Mouse (Mus musculus): ENCODE data around the gene Fancc. TPM values are rescaled to one million over a fixed set of nuclear protein-coding genes. Genes with fewer than 3 reads are reported as not detected.

Gene Fancc
- polyA plus RNA-seq, 1 experiment from 2014 or later = 24.0 TPM

DNA sequence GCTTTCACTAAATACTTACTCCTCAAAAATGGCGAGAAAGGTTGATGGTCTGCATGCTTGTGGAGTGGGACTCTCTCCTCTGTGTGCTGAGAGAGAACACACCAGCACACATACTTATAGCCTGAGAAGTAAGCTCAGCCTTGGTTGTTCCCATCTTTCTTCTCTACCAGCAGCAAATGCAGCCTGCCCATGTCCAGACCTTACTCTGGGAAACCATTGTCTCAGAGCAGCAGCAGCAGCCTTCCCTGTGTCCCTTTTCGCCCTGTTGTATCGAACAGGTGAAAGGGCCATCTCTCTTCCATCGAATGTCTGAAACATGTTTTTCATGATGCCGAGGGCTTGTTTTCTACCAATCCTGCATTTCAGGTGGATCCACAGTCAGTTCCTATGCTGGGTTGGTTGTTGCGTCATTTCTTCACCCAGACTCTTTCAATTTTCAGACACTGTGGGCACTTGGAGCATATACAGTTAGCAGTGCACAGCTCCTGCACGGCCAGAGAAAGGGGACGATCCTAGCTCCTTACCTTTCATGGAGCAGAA is 246.6 kb downstream of the Fancc start:
- no peaks in the 10 kb centered on the region for H3K9me3 ChIP-seq
- no peaks in the 10 kb centered on the region for H3K27me3 ChIP-seq (replicated peaks)
- H3K4me2 ChIP-seq (replicated peaks) = no peak overlapping the region
- peaks cover 1% of the 10 kb centered on the region for H3K4me1 ChIP-seq
- no peaks in the 10 kb centered on the region for H3K36me3 ChIP-seq
- ATAC-seq (ENCODE audit: low FRiP score, low read depth) = no peak
- 96% methylated on average over 8 of the region's 8 CpGs for WGBS
- H3K4me3 ChIP-seq = no peak overlapping the region
- H3K9ac ChIP-seq = no peak overlapping the region
- no peak overlapping the region for H3K27ac ChIP-seq

DNA sequence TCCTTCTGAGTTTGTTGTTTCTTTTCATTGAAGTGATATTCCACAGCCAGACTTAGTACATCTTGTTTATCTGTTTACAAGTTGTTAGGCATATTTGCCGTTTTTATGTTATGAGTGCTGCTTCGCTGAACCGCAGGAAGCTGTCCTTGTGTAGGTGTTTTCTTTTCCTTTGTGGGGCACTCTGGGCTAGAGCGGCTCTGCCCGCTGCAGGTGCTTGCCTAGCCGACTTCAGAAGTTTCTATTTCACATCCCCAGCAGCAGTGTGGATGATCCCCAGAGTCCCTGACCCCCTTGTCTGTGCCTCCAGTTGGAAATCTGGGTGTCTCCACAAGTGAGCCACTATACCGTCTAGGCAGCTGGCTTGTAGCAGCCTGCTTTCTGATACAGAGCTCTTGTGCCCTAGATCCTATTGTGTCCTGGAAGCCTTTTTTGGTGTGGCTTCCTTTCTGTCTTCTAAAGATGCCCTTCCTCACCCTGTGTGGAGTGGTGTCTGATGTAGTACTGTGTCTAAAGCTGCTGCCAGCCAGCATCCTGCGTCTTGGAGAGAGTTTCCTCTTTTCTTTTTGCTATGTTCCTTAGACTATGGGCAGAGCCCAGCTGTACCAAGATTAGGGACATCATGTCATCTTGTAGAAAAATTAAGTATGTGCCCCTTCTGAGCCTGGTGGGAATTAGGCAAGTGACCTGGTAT is 247.2 kb downstream of the Fancc start:
- Histone ChIP-seq H3K36me3 (no peaks in the 10 kb centered on the region), H3K27me3 (replicated peaks) (no peaks in the 10 kb centered on the region), H3K9me3 (no peaks in the 10 kb centered on the region), H3K4me3 (no peak overlapping the region), H3K4me2 (replicated peaks) (no peak overlapping the region), H3K9ac (no peak overlapping the region), H3K4me1 (peaks cover 5% of the 10 kb centered on the region), H3K27ac (no peak overlapping the region)
- ATAC-seq (ENCODE audit: low FRiP score, low read depth) = no peak
- WGBS = 84% methylated on average over 8 of the region's 8 CpGs

DNA sequence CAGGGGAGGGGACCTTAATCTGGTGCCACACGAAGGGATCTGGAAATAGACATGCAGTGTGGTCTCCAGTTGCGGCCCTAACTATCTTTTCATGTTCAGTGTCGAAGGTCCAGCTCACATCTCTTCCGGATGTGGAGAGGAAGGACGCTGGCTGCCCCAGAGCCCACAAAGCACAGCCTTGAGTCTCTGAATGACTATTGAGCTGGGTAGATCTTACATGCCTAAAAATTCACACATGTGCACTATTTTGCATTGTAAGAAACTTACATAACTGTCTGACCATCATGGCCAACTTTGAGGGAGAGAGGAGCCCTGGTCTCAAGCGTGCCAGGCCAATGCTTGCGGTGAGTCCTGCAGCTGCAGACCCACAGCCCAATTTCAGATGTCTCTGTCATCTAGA is 247.9 kb downstream of the Fancc start:
- 86% methylated on average over 7 of the region's 7 CpGs for WGBS
- Histone ChIP-seq H3K4me2 (replicated peaks) (no peak overlapping the region), H3K4me1 (peaks cover 12% of the 10 kb centered on the region), H3K27me3 (replicated peaks) (no peaks in the 10 kb centered on the region), H3K27ac (no peak overlapping the region), H3K9ac (no peak overlapping the region), H3K4me3 (no peak overlapping the region), H3K36me3 (no peaks in the 10 kb centered on the region), H3K9me3 (no peaks in the 10 kb centered on the region)
- no peak for ATAC-seq (ENCODE audit: low FRiP score, low read depth)

DNA sequence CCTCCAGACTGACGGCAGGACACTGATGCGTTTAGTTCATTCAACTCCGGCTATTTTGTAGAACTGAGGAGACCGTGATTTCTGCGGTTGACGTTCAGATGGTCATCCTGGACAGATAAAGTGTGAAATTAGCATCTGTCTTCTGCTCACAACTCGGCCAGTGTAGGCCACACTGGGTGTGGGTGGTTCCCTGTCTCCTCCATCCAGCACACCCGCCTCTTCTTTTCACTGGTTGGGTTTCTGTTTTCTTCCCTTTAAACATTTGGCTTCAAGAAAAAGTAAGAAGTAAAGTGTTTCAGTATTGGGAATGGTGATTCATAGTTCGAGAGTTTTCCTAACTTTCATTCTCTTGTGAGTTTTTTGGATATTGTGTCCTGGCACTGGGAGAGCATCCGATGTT is 248.8 kb downstream of the Fancc start:
- H3K4me1 ChIP-seq = peaks cover 18% of the 10 kb centered on the region
- H3K4me2 ChIP-seq (replicated peaks) = no peak overlapping the region
- no peaks in the 10 kb centered on the region for H3K27me3 ChIP-seq (replicated peaks)
- H3K9me3 ChIP-seq = no peaks in the 10 kb centered on the region
- no peak overlapping the region for H3K27ac ChIP-seq
- WGBS = 91% methylated on average over 10 of the region's 10 CpGs
- H3K4me3 ChIP-seq = no peak overlapping the region
- no peak for ATAC-seq (ENCODE audit: low FRiP score, low read depth)
- no peaks in the 10 kb centered on the region for H3K36me3 ChIP-seq
- no peak overlapping the region for H3K9ac ChIP-seq

DNA sequence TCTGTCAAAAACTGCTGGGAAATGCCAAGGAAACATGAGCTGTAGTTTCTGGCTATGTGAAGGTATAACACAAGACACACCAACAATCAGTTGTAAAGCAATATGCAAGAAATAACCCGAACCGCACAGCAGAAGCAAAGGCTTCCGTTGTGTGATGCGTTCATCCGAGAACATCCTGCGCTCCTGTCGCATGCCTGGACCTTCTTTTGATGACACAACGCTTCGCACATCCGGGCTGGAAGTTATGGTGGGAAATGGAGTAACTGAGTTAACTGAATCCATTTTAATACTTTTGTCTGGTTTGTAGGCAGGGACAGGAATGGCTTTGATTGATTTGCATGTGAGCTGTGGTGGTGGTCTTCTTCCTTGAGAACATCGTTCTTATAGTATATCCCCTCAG is 249.4 kb downstream of the Fancc start:
- H3K9me3 ChIP-seq = no peaks in the 10 kb centered on the region
- no peak overlapping the region for H3K27ac ChIP-seq
- H3K27me3 ChIP-seq (replicated peaks) = no peaks in the 10 kb centered on the region
- H3K36me3 ChIP-seq = no peaks in the 10 kb centered on the region
- 96% methylated on average over 11 of the region's 11 CpGs for WGBS
- H3K9ac ChIP-seq = no peak overlapping the region
- H3K4me2 ChIP-seq (replicated peaks) = no peak overlapping the region
- no peak overlapping the region for H3K4me3 ChIP-seq
- H3K4me1 ChIP-seq = peaks cover 18% of the 10 kb centered on the region
- ATAC-seq (ENCODE audit: low FRiP score, low read depth) = no peak

DNA sequence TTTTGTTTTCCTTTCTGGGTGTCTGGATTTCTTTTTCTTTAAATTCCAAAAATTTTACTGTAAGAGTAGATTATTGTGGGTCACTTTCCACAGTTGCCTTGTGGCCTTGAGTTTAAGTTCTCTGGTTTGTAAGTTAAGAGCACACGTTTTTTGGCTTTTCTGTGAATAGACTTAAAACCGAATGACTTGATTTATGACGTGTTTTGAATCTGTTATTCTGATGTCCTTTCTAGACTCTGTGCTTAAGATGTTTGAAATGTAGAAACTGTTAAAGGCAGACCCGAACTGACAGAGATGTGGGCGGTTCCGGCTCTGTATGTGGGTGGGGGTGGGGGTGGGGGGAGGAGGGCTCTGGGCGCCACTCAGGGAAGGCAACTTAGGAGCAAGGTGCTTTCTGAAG is 250.0 kb downstream of the Fancc start:
- ATAC-seq (ENCODE audit: low FRiP score, low read depth) = no peak
- Histone ChIP-seq H3K4me2 (replicated peaks) (no peak overlapping the region), H3K9me3 (no peaks in the 10 kb centered on the region), H3K27me3 (replicated peaks) (no peaks in the 10 kb centered on the region), H3K9ac (no peak overlapping the region), H3K27ac (no peak overlapping the region), H3K4me1 (peaks cover 18% of the 10 kb centered on the region), H3K4me3 (no peak overlapping the region), H3K36me3 (no peaks in the 10 kb centered on the region)
- 53% methylated on average over 7 of the region's 7 CpGs for WGBS

DNA sequence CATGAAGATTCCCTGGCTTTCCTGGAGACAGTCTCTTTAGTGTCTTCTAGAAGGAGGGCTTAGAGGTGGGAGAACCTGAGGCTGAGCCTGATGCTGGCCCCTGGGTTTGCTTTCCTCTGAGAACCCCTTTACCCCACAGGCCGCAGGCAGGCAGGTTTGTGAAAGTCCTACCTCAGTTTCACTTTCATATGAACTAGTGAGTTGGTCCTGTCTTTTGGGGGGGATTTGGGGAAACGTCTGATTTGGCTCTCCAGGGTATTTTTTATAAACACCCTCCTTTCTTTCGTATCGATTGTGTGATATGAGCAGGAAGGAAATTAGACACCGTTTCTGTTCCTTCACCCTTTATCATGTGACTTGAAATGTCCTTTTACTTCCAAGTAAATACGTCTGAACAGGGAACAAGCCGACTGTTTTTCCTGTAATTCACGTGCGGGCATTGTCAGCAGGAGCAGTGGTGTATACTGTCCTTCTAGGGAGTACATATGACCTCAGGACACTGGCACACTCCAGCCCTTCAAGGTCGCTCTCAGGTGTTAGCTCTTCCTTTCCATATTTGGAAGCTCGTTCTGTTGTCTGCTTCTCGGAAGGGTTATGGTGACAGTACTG is 250.6 kb downstream of the Fancc start:
- WGBS = 79% methylated on average over 12 of the region's 12 CpGs
- H3K36me3 ChIP-seq = no peaks in the 10 kb centered on the region
- peaks cover 22% of the 10 kb centered on the region for H3K4me1 ChIP-seq
- H3K4me3 ChIP-seq = no peak overlapping the region
- H3K9ac ChIP-seq = no peak overlapping the region
- H3K4me2 ChIP-seq (replicated peaks) = no peak overlapping the region
- H3K27ac ChIP-seq = no peak overlapping the region
- no peak for ATAC-seq (ENCODE audit: low FRiP score, low read depth)
- H3K9me3 ChIP-seq = no peaks in the 10 kb centered on the region
- no peaks in the 10 kb centered on the region for H3K27me3 ChIP-seq (replicated peaks)

DNA sequence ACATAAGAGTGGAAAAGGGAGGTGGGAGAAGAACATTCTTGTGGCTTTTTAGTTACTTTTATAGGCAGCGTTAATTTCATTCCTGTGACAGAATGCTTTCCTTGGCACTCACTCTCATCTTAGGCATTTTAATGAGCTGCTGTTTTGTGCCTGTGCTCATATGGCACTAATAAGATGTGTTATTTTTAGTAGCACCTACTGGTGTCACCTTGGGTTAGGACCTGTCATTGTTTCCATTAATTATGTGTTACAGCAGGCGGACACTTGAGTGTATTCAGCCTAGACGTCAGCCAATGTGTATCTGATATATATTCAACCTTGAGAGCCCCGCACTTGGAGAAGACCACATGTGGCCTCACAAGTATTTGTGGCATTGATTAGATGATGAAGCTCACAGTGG is 251.3 kb downstream of the Fancc start:
- Histone ChIP-seq H3K36me3 (no peaks in the 10 kb centered on the region), H3K27me3 (replicated peaks) (no peaks in the 10 kb centered on the region), H3K9me3 (no peaks in the 10 kb centered on the region), H3K27ac (no peak overlapping the region), H3K4me1 (peaks cover 25% of the 10 kb centered on the region), H3K4me3 (no peak overlapping the region), H3K9ac (no peak overlapping the region), H3K4me2 (replicated peaks) (no peak overlapping the region)
- WGBS = 52% methylated on average over 4 of the region's 4 CpGs
- ATAC-seq (ENCODE audit: low FRiP score, low read depth) = no peak

DNA sequence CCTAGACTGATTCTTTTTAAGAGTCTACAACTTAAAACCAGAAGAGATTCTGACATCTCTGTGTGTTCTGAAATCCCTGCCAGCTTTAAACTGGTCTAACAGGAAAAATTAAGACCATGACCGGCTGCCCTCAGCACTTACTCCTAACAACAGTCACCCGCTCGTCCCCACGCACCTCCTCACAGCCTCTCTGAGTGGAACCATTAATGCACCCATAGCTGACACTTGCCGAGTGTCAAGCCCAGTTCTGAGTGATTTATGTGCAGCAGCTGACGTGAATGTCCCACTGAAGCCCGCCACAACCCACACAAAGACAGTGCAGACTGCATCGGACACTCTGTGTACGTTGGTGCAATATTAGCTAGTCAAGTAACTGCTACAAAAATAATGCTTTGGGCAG is 251.9 kb downstream of the Fancc start:
- Histone ChIP-seq H3K27ac (no peak overlapping the region), H3K36me3 (no peaks in the 10 kb centered on the region), H3K4me3 (no peak overlapping the region), H3K4me1 (peaks cover 30% of the 10 kb centered on the region), H3K9me3 (no peaks in the 10 kb centered on the region), H3K27me3 (replicated peaks) (no peaks in the 10 kb centered on the region), H3K9ac (0 out of 2 replicates have a peak overlapping the region, but pooled peaks have one; percentile 13), H3K4me2 (replicated peaks) (0 out of 2 replicates have a peak overlapping the region, but pooled peaks have one; percentile 30)
- peak; percentile 14; the same call in 1 of the 2 replicates for ATAC-seq (ENCODE audit: low FRiP score, low read depth)
- 23% methylated on average over 9 of the region's 9 CpGs for WGBS

DNA sequence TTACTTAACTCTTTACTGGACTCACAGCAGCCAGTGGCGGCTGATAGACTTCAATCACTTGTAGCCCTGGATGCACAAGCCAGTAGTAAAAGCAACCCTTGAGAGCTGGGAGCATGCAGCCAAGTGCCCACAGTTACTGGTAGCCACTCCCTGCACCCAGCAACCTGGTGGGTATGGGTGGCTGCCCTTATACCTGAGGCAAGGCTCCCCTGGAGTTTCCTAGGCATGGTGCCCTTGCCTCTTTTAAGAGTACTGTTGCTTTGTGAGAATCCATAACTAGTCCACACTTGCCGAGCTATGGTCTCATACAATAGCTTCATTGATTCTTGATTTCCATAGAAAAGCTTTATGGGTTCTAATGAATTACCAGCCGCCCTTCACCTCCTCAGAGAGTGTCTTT is 252.7 kb downstream of the Fancc start:
- no peaks in the 10 kb centered on the region for H3K27me3 ChIP-seq (replicated peaks)
- H3K9ac ChIP-seq = no peak overlapping the region
- no peak overlapping the region for H3K27ac ChIP-seq
- peak overlapping the region; percentile 35 for H3K4me2 ChIP-seq (replicated peaks)
- 34% methylated on average over 3 of the region's 3 CpGs for WGBS
- ATAC-seq (ENCODE audit: low FRiP score, low read depth) = no peak
- H3K4me3 ChIP-seq = no peak overlapping the region
- no peaks in the 10 kb centered on the region for H3K9me3 ChIP-seq
- peaks cover 30% of the 10 kb centered on the region for H3K4me1 ChIP-seq
- H3K36me3 ChIP-seq = no peaks in the 10 kb centered on the region

DNA sequence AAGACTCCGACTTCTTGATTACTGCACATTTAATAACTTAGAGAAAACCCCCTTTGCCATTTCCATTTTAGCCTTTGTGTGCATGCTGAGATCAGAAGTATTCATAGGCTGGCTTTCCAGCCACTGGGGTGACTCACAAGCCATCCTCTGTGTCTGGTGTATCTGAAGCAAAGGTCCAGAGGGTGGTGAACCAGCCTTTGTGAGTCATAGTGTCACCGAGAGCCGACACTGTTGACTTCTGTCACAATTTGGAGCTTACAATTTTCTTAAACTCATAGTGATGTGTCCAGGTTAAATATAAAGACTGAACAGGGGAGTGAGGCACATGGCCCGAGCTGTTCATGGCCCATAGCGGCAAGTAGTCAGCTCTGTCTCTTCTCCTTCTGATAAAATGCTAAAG is 253.5 kb downstream of the Fancc start:
- H3K4me2 ChIP-seq (replicated peaks) = peak overlapping the region; percentile 35
- H3K27ac ChIP-seq = no peak overlapping the region
- ATAC-seq (ENCODE audit: low FRiP score, low read depth) = no peak

DNA sequence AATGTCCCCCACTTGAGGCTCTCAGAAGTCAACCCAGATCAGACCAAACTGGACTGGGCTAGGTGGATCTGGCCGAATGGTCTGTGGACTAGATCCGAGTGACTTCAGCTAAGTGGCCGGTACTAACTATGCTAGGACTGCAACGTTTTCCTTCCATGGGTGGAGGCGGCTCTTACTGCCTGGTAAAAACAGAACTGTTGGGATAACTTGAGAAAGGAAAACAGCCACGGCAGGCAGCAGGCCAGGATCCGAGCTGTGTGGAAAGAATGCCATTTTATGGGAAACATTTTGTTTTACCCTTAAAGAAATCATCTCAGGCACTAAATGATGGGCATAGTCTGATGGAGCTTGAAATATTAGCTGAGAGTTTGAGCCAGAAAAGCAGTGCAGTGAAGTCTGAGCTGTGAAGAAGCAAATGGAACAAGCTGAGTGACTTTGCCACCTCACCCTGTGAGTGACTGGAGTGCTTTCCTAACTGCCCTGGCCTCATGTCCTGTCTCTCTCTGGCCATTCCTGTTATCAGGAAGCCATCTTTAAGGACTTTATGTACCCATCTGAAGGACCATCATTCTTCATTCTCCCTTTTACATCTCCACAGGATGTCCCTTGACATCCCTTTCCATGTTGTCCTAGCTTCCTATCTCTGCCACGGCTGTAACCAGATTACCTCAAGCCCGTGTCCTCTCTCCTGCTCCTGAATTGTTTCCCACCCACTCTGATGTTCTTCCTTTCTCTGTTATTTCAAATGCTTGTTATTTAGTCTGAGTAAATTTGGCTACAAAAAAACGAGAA is 254.5 kb downstream of the Fancc start:
- H3K9ac ChIP-seq = no peak overlapping the region; the same call in 1 of the 2 replicates
- H3K36me3 ChIP-seq = no peaks in the 10 kb centered on the region
- no peaks in the 10 kb centered on the region for H3K9me3 ChIP-seq
- H3K27ac ChIP-seq = no peak overlapping the region
- no peaks in the 10 kb centered on the region for H3K27me3 ChIP-seq (replicated peaks)
- H3K4me3 ChIP-seq = peak overlapping the region; percentile 16; the same call in 1 of the 2 replicates
- peak overlapping the region; percentile 65 for H3K4me2 ChIP-seq (replicated peaks)
- no peak for ATAC-seq (ENCODE audit: low FRiP score, low read depth)
- peaks cover 30% of the 10 kb centered on the region for H3K4me1 ChIP-seq
- 62% methylated on average over 10 of the region's 10 CpGs for WGBS

More for the DNA sequence above, 253.5 kb downstream of the Fancc start:
- H3K4me3 ChIP-seq = no peak overlapping the region
- peaks cover 30% of the 10 kb centered on the region for H3K4me1 ChIP-seq
- H3K27me3 ChIP-seq (replicated peaks) = no peaks in the 10 kb centered on the region
- 73% methylated on average over 5 of the region's 5 CpGs for WGBS
- H3K9me3 ChIP-seq = no peaks in the 10 kb centered on the region
- H3K36me3 ChIP-seq = no peaks in the 10 kb centered on the region
- no peak overlapping the region for H3K9ac ChIP-seq

Measured in neural tube, embryonic 12.5 days (tissue).